Mouse (Mus musculus): ENCODE measurements around the gene Fam131a. TPM values are rescaled to one million over a fixed set of nuclear protein-coding genes. Genes with fewer than 3 reads are reported as not detected.

Gene Fam131a
- polyA plus RNA-seq, 1 experiment from 2014 or later = 37.3 TPM

DNA sequence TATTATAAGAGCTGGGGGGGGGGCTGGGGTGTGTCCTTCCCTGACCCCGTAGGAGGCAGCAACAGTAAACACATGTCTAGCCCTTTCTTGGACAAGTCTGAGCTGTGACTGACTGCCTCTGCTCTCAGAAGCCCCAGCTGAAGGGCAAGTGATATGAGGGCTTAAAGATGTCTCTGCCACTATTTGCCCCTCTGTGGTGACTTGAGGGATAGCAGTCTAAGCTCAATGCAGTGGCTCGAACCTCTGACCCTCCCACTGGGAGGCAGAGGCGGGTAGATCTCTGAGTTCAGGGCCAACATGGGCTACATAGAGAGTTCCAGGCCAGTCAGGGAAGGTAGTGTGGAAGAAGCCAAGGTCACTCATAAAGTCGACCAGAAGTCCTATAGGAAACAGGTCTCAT is 17.8 kb downstream of the Fam131a start:
- Histone ChIP-seq H3K4me1 (replicated peaks) (peaks cover 27% of the 10 kb centered on the region), H3K36me3 (peaks cover 63% of the 10 kb centered on the region), H3K9me3 (no peaks in the 10 kb centered on the region), H3K9ac (replicated peaks) (no peak overlapping the region), H3K4me2 (replicated peaks) (no peak overlapping the region), H3K27ac (no peak overlapping the region), H3K4me3 (replicated peaks) (no peak overlapping the region), H3K27me3 (no peaks in the 10 kb centered on the region)
- no peak for ATAC-seq
- 92% methylated on average over 4 of the region's 4 CpGs for WGBS

DNA sequence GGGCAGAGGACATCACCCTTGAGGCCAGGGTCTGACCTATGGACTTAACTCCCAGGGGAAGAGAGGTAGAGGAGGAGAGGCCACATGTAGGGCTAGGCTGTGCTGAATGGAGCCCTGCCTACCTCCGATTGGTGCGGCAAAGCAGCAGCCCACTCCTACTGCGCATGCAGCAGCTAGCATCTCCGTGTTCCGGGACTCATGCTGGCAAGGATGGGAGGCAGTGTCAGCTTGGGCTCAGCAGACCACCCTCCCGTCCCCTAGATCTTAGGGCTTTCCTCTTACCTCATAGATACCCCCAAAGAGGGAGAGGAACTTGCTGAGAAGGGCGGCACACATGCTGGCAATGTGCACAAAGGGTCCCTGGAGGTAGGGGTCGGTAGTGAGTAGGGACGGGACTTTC is 19.1 kb downstream of the Fam131a start:
- no peaks in the 10 kb centered on the region for H3K9me3 ChIP-seq
- H3K4me1 ChIP-seq (replicated peaks) = peaks cover 36% of the 10 kb centered on the region
- H3K27me3 ChIP-seq = no peaks in the 10 kb centered on the region
- H3K4me2 ChIP-seq (replicated peaks) = no peak overlapping the region
- H3K36me3 ChIP-seq = peaks cover 49% of the 10 kb centered on the region
- ATAC-seq = no peak
- H3K27ac ChIP-seq = no peak overlapping the region; the same call in 1 of the 2 replicates
- H3K9ac ChIP-seq (replicated peaks) = no peak overlapping the region
- WGBS = 72% methylated on average over 9 of the region's 9 CpGs
- H3K4me3 ChIP-seq (replicated peaks) = no peak overlapping the region

DNA sequence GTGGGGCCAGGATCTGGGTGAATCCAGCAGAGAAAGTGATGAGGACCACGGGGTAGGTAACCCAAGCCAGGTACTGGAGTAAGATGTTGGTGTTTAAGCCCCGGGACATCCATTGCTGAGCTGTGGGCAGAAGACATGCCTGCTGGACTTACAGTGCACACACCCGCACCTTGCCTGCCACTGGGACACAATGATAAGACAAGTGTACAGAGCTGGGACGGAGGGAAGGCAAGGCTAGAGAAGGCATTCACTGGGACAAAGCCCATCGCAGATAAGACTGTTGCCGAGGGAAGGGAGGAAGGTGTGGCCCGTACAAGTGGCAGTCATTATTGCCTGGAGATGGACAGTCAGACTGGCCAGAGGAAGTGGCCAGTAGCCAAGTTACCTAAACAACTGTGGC is 19.8 kb downstream of the Fam131a start:
- Histone ChIP-seq H3K9me3 (no peaks in the 10 kb centered on the region), H3K4me3 (replicated peaks) (no peak overlapping the region), H3K36me3 (peaks cover 42% of the 10 kb centered on the region), H3K27me3 (no peaks in the 10 kb centered on the region), H3K4me2 (replicated peaks) (no peak overlapping the region), H3K27ac (no peak overlapping the region), H3K9ac (replicated peaks) (no peak overlapping the region), H3K4me1 (replicated peaks) (peaks cover 37% of the 10 kb centered on the region)
- ATAC-seq = no peak
- 91% methylated on average over 7 of the region's 7 CpGs for WGBS

DNA sequence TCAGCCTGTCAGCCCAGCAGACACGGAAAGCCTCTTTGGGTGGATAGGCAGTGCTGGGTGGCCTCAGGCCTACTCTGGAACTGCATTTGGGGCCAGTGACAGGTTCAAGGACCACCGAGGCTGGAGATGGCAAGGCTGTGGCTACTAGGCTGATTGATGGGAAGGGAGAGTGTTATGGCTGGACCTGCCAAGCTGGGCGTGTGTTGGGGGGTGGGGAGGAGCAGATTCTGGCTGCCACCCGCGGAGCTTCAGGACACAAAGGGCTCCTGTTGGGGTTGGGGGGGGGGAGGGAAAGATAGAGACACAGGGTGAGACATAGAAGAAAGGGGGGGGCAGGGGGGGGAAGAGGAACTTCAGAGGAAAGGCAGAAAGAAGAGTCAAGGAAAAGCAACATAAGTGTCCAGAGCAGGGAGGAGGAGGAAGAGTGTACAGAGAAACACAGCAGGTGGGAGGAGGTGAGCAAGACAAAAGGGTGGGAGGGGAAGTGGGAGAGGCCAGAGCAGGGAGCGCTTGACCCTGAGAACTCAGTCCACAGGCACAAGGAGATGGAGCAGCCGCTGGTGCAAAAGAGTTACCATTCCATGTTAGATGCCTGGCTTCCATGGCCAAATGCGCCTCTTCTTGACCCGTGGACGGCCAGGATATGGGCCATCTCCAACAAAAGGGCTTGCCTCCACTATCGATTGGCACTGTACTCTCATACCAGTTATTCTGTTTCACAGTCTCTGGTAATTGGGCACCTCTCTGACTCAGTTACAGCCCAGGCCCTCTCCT is 21.5 kb downstream of the Fam131a start:
- peaks cover 47% of the 10 kb centered on the region for H3K4me1 ChIP-seq (replicated peaks)
- WGBS = 25% methylated on average over 11 of the region's 11 CpGs
- peak overlapping the region; percentile 19; the same call in 1 of the 2 replicates for H3K27ac ChIP-seq
- peak overlapping the region; percentile 91 for H3K4me2 ChIP-seq (replicated peaks)
- no peaks in the 10 kb centered on the region for H3K27me3 ChIP-seq
- H3K9ac ChIP-seq (replicated peaks) = peak overlapping the region; percentile 82
- peaks cover 33% of the 10 kb centered on the region for H3K36me3 ChIP-seq
- ATAC-seq = no peak
- H3K9me3 ChIP-seq = no peaks in the 10 kb centered on the region
- H3K4me3 ChIP-seq (replicated peaks) = peak overlapping the region; percentile 72

DNA sequence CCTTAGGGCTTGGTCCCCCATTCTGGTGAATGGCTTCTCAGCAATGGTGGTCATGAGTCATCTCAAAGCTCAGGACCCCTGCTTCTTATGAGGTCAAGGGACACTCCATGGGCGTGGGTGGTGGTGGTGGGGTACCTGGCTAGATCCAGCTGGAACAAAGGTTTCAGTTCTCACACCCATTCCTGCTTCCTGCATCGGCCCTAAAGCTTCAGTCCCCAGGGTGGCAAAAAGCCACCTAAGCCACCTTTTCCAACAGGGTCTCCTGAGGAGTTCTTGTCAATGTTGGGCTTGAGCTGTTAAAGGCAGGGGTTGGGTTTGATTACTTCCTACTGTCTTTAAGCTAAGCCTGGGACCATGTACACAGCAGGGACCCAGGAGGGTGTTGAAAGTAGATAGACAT is 22.1 kb downstream of the Fam131a start:
- Histone ChIP-seq H3K27me3 (no peaks in the 10 kb centered on the region), H3K4me3 (replicated peaks) (peak overlapping the region; percentile 72), H3K9ac (replicated peaks) (peak overlapping the region; percentile 82), H3K9me3 (no peaks in the 10 kb centered on the region), H3K36me3 (peaks cover 36% of the 10 kb centered on the region), H3K4me1 (replicated peaks) (peaks cover 47% of the 10 kb centered on the region), H3K4me2 (replicated peaks) (peak overlapping the region; percentile 91), H3K27ac (no peak overlapping the region)
- 68% methylated on average over 2 of the region's 2 CpGs for WGBS
- no peak for ATAC-seq

DNA sequence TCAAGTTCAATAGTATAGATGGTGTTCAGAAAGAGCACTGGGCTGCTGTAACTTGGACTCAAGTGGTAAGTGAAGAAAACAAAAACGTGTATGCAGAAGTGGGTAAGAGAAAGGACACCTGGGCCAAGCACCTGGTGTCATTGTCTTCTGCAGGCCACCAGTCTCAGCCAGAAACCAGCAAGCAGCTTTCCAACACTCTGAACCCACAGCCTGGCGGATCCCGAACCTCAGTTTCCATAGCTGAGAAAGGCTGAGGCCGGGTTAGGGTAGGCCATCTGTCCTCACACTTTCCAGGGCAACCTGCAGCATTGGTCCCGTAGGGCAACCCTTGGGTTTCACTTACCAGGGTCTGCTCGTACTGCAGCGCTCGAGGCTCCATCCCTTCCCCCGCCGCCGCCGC is 22.5 kb downstream of the Fam131a start:
- Histone ChIP-seq H3K4me1 (replicated peaks) (peaks cover 47% of the 10 kb centered on the region), H3K9ac (replicated peaks) (peak overlapping the region; percentile 82), H3K4me3 (replicated peaks) (peak overlapping the region; percentile 72), H3K4me2 (replicated peaks) (peak overlapping the region; percentile 91), H3K9me3 (no peaks in the 10 kb centered on the region), H3K27me3 (no peaks in the 10 kb centered on the region), H3K27ac (peak overlapping the region; percentile 91), H3K36me3 (peaks cover 36% of the 10 kb centered on the region)
- 3% methylated on average over 12 of the region's 12 CpGs for WGBS
- ATAC-seq = peak; percentile 21; the same call in 1 of the 2 replicates

DNA sequence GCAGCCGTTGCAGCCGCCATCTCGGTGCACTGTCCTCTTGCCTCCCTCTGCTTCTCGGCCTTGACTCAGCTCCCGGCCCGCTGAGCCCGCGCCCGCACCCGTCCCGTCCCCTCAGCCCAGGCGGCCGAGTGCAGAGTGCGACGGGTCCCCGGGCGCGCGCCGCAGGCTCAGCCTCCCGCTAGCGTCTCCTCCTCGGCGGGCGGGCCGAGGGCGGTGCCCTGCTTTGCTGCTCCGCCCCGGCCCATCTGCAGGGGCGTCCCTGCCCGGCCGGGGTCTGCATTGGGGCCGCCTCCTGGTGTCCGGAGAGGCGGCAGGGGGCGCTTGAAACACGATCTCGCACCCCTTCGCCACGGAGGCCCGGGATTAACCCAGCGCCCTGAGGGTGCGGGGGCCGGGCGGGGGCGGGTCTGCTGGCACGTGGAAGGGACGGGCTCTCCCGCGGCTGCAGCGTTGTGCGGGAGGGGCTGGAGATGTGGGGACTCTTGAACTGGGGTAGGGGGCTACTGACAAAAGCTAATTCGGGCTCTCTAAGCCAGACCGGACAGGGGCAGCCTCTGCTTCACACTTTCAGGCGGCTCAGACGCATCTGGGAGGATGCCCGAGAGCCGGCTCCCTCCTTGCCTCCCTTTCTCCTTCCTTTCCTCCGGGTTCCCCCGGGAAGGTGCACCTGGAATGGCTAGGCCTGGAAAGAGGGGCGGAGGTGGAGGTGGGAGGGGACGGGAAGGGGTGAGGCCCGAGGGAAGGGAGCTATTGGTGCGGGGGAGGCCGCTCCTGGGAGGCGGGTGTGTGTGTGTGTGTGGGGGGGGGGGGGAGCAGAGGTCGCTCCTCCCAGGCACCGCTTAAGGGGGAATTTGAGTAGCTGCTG is 23.2 kb downstream of the Fam131a start:
- peak overlapping the region; percentile 91 for H3K27ac ChIP-seq
- peak overlapping the region; percentile 91 for H3K4me2 ChIP-seq (replicated peaks)
- WGBS = under 1% methylated on average over 64 of the region's 68 CpGs
- peak; percentile 87 for ATAC-seq
- no peaks in the 10 kb centered on the region for H3K27me3 ChIP-seq
- peak overlapping the region; percentile 72 for H3K4me3 ChIP-seq (replicated peaks)
- peaks cover 47% of the 10 kb centered on the region for H3K4me1 ChIP-seq (replicated peaks)
- no peaks in the 10 kb centered on the region for H3K9me3 ChIP-seq
- peaks cover 32% of the 10 kb centered on the region for H3K36me3 ChIP-seq
- peak overlapping the region; percentile 82 for H3K9ac ChIP-seq (replicated peaks)

DNA sequence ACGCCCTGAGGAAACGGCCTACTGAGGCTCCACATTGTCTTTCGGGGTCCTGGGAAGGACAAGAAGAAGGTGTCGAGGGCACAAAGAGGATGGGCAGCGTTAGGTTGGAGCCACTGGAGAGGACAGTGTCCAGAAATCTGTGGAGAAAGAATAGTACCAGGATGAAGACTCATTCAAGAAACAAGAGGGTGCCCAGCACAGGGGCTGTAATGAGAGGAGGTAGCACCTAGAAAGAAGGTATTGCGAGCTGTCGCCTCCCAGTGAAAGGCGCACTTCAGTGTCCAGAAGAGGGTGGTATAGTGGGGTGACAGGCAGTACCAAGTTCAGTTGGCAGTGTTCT is 23.8 kb downstream of the Fam131a start:
- H3K9ac ChIP-seq (replicated peaks) = peak overlapping the region; percentile 82

DNA sequence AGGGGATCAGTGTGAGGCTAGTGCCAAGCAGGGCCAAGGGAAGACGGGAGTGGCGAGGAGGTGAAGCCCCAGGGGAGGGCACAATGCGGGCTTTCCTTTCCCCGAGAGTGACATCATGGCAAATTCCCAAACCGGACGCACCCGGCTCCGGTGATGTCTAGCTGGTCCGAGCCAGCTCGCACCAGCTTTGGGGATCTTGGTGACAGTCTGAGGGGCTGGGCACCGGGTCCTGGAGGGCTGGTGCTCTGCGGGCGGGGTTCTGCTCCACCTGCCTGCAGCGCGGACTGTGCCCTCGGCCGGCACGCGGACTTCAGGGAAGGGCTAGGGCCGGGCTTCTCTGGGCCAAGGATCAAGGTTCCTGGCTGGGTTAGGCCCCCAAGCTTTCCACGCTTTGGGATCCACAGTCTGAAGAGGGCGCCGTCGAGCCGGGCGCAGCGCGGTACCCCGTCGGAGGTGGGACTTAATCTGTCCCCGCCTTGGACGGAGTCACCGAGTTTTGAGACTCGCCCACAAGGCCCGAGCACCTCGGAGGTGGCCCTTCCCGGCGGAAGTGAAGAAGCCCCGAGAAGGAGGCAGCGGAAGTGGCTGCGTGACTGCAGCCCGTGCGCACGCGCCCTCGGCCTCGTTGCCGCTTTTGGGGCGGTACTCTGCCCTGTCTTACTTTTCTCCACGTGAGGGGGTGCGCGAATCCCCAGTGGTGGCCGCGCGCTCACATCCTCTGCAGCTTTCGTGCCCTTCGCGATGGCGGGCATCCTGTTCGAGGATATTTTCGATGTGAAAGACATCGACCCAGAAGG is 24.3 kb downstream of the Fam131a start, which contains the start of the genes Polr2h and Clcn2:
Gene Polr2h, plus strand, starts transcription at position 485 of the 797 bp plus-strand sequence.
Gene Clcn2, minus strand, starts transcription at position 566 of the 797 bp plus-strand sequence.
- peak within 1 kb of the TSS; percentile 91 for H3K27ac ChIP-seq
- H3K4me1 ChIP-seq (replicated peaks) = peaks cover 47% of the 10 kb centered on the region
- peak within 1 kb of the TSS; percentile 72 for H3K4me3 ChIP-seq (replicated peaks)
- no peaks in the 10 kb centered on the region for H3K27me3 ChIP-seq
- peaks cover 31% of the 10 kb centered on the region for H3K36me3 ChIP-seq
- WGBS = under 1% methylated on average over 62 of the region's 62 CpGs
- H3K4me2 ChIP-seq (replicated peaks) = peak within 1 kb of the TSS; percentile 91
- H3K9me3 ChIP-seq = no peaks in the 10 kb centered on the region
- peak; percentile 86 for ATAC-seq
- H3K9ac ChIP-seq (replicated peaks) = peak within 1 kb of the TSS; percentile 82

More for the DNA sequence above, 23.8 kb downstream of the Fam131a start:
- Histone ChIP-seq H3K4me1 (replicated peaks) (peaks cover 47% of the 10 kb centered on the region), H3K36me3 (peaks cover 31% of the 10 kb centered on the region), H3K9me3 (no peaks in the 10 kb centered on the region), H3K27me3 (no peaks in the 10 kb centered on the region), H3K27ac (peak overlapping the region; percentile 91), H3K4me3 (replicated peaks) (peak overlapping the region; percentile 72), H3K4me2 (replicated peaks) (peak overlapping the region; percentile 91)
- peak; percentile 14 for ATAC-seq
- under 1% methylated on average over 8 of the region's 8 CpGs for WGBS

DNA sequence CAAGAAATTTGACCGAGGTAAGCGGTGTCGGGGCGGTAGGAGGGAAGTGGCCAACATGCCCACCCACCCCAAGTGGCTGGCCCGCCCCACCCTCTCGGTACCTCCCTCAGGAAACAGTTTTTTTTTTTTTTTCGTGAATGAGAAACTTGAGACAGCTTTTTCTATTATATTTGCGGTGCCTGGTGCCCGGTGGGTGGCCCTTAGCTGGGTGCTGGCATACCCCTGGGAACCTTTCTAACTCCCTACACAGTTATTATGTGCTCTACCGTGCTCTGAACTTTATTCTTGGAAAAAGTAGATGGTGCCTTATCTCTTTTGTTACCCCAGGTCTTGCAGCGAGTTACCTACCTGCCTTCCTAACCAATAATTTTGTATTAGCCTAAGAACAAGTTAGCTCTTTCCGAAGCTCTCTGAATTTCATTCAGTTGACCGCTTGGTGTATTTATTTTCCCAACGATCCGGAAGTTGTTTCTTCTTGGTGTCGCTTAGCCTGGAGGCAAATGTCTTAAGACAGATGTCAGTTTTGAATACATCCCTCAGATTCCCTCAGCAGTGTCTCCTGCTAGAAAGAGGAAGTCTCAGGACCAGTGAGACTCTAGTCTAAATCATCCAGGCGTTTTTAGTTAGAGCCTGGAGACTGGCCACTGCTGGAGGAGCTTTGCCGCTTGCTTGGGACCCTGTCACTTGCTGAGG is 25.1 kb downstream of the Fam131a start:
- Histone ChIP-seq H3K9me3 (no peaks in the 10 kb centered on the region), H3K4me2 (replicated peaks) (peak overlapping the region; percentile 91), H3K27ac (peak overlapping the region; percentile 91), H3K9ac (replicated peaks) (peak overlapping the region; percentile 82), H3K27me3 (no peaks in the 10 kb centered on the region), H3K4me3 (replicated peaks) (peak overlapping the region; percentile 72), H3K36me3 (peaks cover 26% of the 10 kb centered on the region), H3K4me1 (replicated peaks) (peaks cover 47% of the 10 kb centered on the region)
- peak; percentile 1; the same call in 1 of the 2 replicates for ATAC-seq
- WGBS = 4% methylated on average over 18 of the region's 18 CpGs

DNA sequence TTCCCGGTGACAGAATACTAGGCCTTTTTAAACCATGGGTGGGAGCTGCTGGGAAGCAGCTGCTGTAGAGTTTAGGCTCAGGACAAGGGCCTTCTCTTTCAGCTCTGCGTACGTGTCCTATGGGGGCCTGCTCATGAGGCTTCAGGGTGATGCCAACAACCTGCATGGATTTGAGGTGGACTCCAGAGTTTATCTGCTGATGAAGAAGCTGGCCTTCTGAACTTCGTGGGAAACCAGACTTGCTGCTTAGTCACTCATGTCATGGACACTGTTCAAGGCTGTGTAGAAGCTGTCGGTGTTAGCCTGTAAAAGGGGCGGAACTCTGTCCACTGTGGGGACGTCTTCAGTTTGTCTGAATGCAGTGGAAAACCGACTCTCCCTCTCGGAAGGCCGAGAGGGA is 28.8 kb downstream of the Fam131a start:
- 90% methylated on average over 10 of the region's 10 CpGs for WGBS
- no peak for ATAC-seq
- H3K4me2 ChIP-seq (replicated peaks) = no peak overlapping the region
- no peak overlapping the region for H3K4me3 ChIP-seq (replicated peaks)
- no peak overlapping the region for H3K9ac ChIP-seq (replicated peaks)
- H3K4me1 ChIP-seq (replicated peaks) = peaks cover 15% of the 10 kb centered on the region
- peaks cover 24% of the 10 kb centered on the region for H3K36me3 ChIP-seq
- H3K27me3 ChIP-seq = no peaks in the 10 kb centered on the region
- H3K27ac ChIP-seq = no peak overlapping the region
- no peaks in the 10 kb centered on the region for H3K9me3 ChIP-seq

Data from midbrain, embryonic 13.5 days (tissue).